Mouse (Mus musculus): ENCODE data around the gene Eef1a2. TPM values are rescaled to one million over a fixed set of nuclear protein-coding genes. Genes with fewer than 3 reads are reported as not detected.

Eef1a2 gene
- polyA plus RNA-seq, 1 experiment from 2014 or later = 0.11 TPM

- WGBS = 72% methylated on average over 8 of the region's 8 CpGs
- Histone ChIP-seq H3K9me3 (no peaks in the 10 kb centered on the region), H3K27ac (replicated peaks) (no peak overlapping the region), H3K4me1 (peaks cover 5% of the 10 kb centered on the region), H3K36me3 (replicated peaks) (no peaks in the 10 kb centered on the region), H3K27me3 (replicated peaks; ENCODE audit: low read depth, poor library complexity, severe bottlenecking) (peaks cover 56% of the 10 kb centered on the region), H3K4me3 (no peak overlapping the region)
- no peak for DNase-seq (ENCODE audit: low spot score)
These were observed 14.1 kb downstream of the Eef1a2 start for GRCm38 (mm10) chr2:181142703-181143135.

DNA sequence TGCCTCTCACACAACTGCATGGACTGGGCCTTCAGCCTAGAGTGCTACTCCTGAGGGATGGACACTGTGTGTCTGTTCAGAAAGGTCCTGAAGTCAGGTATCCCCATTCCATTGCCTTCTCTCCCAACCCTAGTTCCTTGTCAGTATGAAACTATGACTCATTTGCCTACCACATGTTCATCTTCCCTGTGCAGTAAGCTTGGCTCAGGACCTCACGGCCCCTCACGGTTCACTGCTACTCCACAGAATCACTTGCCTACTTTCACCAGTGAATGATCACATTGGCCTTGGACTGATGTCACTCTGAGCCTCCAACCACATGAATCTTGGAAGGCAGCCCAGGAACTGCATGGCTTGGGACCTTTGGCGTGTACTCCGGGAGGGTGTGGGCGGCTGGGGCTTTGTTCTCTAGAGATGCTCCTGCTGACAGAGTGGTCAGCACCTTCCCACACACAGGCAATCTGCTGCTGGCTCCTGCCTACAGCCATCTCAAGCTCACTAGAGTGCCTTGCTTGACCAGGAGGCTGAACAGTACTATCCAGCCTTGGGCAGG lies 17.1 kb downstream of the Eef1a2 start:
- Histone ChIP-seq H3K36me3 (replicated peaks) (no peaks in the 10 kb centered on the region), H3K27ac (replicated peaks) (no peak overlapping the region), H3K4me1 (peaks cover 6% of the 10 kb centered on the region), H3K27me3 (replicated peaks; ENCODE audit: low read depth, poor library complexity, severe bottlenecking) (peaks cover 55% of the 10 kb centered on the region), H3K4me3 (no peak overlapping the region), H3K9me3 (no peaks in the 10 kb centered on the region)
- WGBS = 91% methylated on average over 5 of the region's 5 CpGs
- no peak for DNase-seq (ENCODE audit: low spot score)

GRCm38 (mm10) chr2:181136934-181137333 lies 19.9 kb downstream of the Eef1a2 start:
- no peaks in the 10 kb centered on the region for H3K36me3 ChIP-seq (replicated peaks)
- 4% methylated on average over 6 of the region's 6 CpGs for WGBS
- H3K4me3 ChIP-seq = no peak overlapping the region
- H3K27me3 ChIP-seq (replicated peaks; ENCODE audit: low read depth, poor library complexity, severe bottlenecking) = peaks cover 70% of the 10 kb centered on the region
- DNase-seq (ENCODE audit: low spot score) = peak; percentile 84
- H3K27ac ChIP-seq (replicated peaks) = no peak overlapping the region
- H3K4me1 ChIP-seq = peaks cover 15% of the 10 kb centered on the region
- H3K9me3 ChIP-seq = no peaks in the 10 kb centered on the region

- H3K27ac ChIP-seq (replicated peaks) = no peak overlapping the region
- DNase-seq (ENCODE audit: low spot score) = no peak
- H3K4me3 ChIP-seq = peak overlapping the region; percentile 70
- peaks cover 15% of the 10 kb centered on the region for H3K4me1 ChIP-seq
- H3K27me3 ChIP-seq (replicated peaks; ENCODE audit: low read depth, poor library complexity, severe bottlenecking) = peaks cover 77% of the 10 kb centered on the region
- no peaks in the 10 kb centered on the region for H3K36me3 ChIP-seq (replicated peaks)
- 13% methylated on average over 4 of the region's 4 CpGs for WGBS
- H3K9me3 ChIP-seq = no peaks in the 10 kb centered on the region
These were observed 21.4 kb downstream of the Eef1a2 start for GRCm38 (mm10) chr2:181135446-181135818.

- Histone ChIP-seq H3K27me3 (replicated peaks; ENCODE audit: low read depth, poor library complexity, severe bottlenecking) (peaks cover 77% of the 10 kb centered on the region), H3K27ac (replicated peaks) (peak within 1 kb of the TSS; percentile 49; the same call in 1 of the 2 replicates), H3K36me3 (replicated peaks) (no peaks in the 10 kb centered on the region), H3K4me1 (peaks cover 15% of the 10 kb centered on the region), H3K4me3 (peak within 1 kb of the TSS; percentile 70), H3K9me3 (no peaks in the 10 kb centered on the region)
- WGBS = 1% methylated on average over 104 of the region's 104 CpGs
- peak; percentile 43 for DNase-seq (ENCODE audit: low spot score)
These were observed 22.0 kb downstream of the Eef1a2 start, which contains the start of gene Kcnq2 for GRCm38 (mm10) chr2:181134591-181135445. TSS of gene Kcnq2 (minus strand) at chr2:181135300.

GRCm38 (mm10) chr2:181133837-181134590 lies 22.8 kb downstream of the Eef1a2 start:
- WGBS = 8% methylated on average over 22 of the region's 22 CpGs

GRCm38 (mm10) chr2:181130245-181130644 lies 26.6 kb downstream of the Eef1a2 start:
- no peak overlapping the region for H3K27ac ChIP-seq (replicated peaks)
- peaks cover 41% of the 10 kb centered on the region for H3K27me3 ChIP-seq (replicated peaks; ENCODE audit: low read depth, poor library complexity, severe bottlenecking)
- no peak overlapping the region for H3K4me3 ChIP-seq
- no peaks in the 10 kb centered on the region for H3K9me3 ChIP-seq
- H3K4me1 ChIP-seq = peaks cover 14% of the 10 kb centered on the region
- H3K36me3 ChIP-seq (replicated peaks) = no peaks in the 10 kb centered on the region
- DNase-seq (ENCODE audit: low spot score) = no peak
- WGBS = 84% methylated on average over 4 of the region's 4 CpGs

More at GRCm38 (mm10) chr2:181133837-181134590, 22.8 kb downstream of the Eef1a2 start:
- H3K27me3 ChIP-seq (replicated peaks; ENCODE audit: low read depth, poor library complexity, severe bottlenecking) = peaks cover 71% of the 10 kb centered on the region
- H3K27ac ChIP-seq (replicated peaks) = peak overlapping the region; percentile 49; the same call in 1 of the 2 replicates
- H3K4me3 ChIP-seq = peak overlapping the region; percentile 70
- H3K36me3 ChIP-seq (replicated peaks) = no peaks in the 10 kb centered on the region
- no peaks in the 10 kb centered on the region for H3K9me3 ChIP-seq
- H3K4me1 ChIP-seq = peaks cover 15% of the 10 kb centered on the region
- peak; percentile 25 for DNase-seq (ENCODE audit: low spot score)

DNA sequence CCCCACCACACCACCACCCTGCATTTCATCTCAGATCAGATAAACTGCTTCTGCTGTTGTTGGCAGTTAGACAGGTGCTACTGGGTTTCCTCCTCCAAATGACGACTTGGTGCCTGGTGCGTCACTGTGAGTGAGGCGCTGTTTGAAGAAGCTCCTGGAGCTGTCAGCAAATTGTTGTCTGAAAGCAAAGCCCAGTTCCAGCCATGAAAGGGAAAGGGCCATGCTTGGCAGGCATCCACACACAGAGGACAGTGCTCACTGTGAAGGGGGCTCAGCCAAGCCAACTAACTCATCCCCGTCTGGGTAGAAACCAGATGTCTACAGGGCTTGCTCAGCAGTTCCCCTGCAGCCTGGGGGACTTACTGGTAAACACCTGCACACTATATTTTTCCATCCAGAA lies 27.9 kb downstream of the Eef1a2 start:
- DNase-seq (ENCODE audit: low spot score) = no peak
- peaks cover 2% of the 10 kb centered on the region for H3K4me1 ChIP-seq
- H3K27ac ChIP-seq (replicated peaks) = no peak overlapping the region
- 83% methylated on average over 4 of the region's 4 CpGs for WGBS
- H3K4me3 ChIP-seq = no peak overlapping the region
- H3K27me3 ChIP-seq (replicated peaks; ENCODE audit: low read depth, poor library complexity, severe bottlenecking) = peaks cover 28% of the 10 kb centered on the region
- no peaks in the 10 kb centered on the region for H3K9me3 ChIP-seq
- no peaks in the 10 kb centered on the region for H3K36me3 ChIP-seq (replicated peaks)

DNA sequence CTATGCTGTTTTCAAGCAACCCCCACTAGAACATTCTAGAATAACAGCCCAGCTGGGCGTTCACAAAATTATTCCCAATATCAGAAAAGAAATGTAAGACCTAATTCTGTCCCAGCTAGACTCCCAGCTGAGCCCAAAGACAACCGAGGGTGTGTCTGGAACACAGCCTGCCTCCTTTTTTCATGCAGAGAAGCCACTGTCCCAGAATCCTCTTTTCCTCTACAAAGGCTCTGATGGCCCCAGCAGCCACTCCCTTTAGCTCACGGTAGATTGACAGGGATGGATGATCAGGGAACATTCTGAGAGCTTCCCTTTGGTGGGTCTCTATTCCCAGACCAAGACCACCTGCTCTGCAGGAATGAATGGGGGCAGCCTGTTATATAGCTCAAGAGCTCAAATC lies 29.0 kb downstream of the Eef1a2 start:
- 51% methylated on average over 3 of the region's 3 CpGs for WGBS

DNA sequence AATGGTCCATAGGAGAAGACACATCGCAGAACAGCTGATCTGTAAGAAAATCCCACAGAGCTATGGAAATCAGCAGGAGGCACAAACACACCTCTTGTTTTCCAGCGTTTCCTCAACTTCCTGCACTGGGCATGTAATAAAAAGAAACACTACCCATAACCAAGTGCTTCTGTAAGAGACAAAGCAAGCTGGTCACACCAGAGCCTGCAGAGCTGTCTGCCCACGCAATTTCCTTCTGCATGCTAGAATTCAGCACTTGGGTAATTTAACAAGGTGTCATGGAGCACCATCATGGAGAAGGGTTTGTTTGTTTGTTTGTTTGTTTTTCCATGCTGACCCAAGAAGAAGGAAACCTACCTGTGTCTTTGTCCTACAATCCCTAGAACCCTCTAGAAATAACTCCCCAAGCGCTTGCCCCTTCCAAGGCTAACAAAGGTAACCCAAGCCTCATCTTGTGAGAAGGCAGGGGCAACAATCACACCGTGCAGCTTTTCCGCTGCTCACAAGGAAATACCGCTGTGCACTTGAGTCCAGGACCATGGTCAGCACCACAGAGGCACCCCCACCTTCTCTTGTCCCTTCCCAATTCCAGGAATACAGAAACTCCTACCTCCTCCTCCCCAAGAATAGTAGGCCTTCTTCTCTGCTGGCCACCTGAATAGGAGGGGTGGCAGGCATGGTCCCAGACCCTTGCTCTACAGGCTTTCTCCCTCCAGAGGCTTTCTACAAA lies 30.9 kb downstream of the Eef1a2 start:
- H3K36me3 ChIP-seq (replicated peaks) = no peaks in the 10 kb centered on the region
- no peak overlapping the region for H3K4me3 ChIP-seq
- peak; percentile 49 for DNase-seq (ENCODE audit: low spot score)
- no peaks in the 10 kb centered on the region for H3K9me3 ChIP-seq
- H3K4me1 ChIP-seq = peaks cover 1% of the 10 kb centered on the region; the same call in 1 of the 2 replicates
- no peak overlapping the region for H3K27ac ChIP-seq (replicated peaks)
- no peaks in the 10 kb centered on the region for H3K27me3 ChIP-seq (replicated peaks; ENCODE audit: low read depth, poor library complexity, severe bottlenecking)
- 47% methylated on average over 7 of the region's 7 CpGs for WGBS

More for the DNA sequence above, 29.0 kb downstream of the Eef1a2 start:
- Histone ChIP-seq H3K9me3 (no peaks in the 10 kb centered on the region), H3K27me3 (replicated peaks; ENCODE audit: low read depth, poor library complexity, severe bottlenecking) (peaks cover 16% of the 10 kb centered on the region), H3K4me1 (no peaks in the 10 kb centered on the region), H3K4me3 (no peak overlapping the region), H3K27ac (replicated peaks) (no peak overlapping the region), H3K36me3 (replicated peaks) (no peaks in the 10 kb centered on the region)
- DNase-seq (ENCODE audit: low spot score) = no peak

DNA sequence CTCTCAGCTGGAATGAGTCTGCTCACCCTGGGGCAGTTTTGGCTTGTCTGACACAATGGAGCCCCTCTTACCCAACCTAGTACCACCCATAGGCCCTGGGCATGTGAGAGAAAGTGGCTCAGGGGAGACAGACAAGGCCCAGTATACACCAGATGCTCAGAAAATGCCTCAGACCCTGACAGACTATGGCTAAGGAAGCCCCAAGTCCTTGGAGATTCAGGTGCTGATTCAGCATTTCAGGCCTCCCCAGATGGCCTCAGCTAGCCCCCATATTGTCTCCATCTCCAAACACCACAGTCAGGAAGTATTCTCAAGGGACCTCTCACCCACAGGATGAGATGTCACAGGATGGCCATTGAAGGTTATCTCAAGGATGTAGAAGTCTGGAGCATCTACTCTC lies 34.2 kb downstream of the Eef1a2 start:
- DNase-seq (ENCODE audit: low spot score) = no peak
- Histone ChIP-seq H3K4me1 (peaks cover 13% of the 10 kb centered on the region), H3K27ac (replicated peaks) (no peak overlapping the region), H3K9me3 (no peaks in the 10 kb centered on the region), H3K27me3 (replicated peaks; ENCODE audit: low read depth, poor library complexity, severe bottlenecking) (no peaks in the 10 kb centered on the region), H3K36me3 (replicated peaks) (no peaks in the 10 kb centered on the region), H3K4me3 (no peak overlapping the region)

- Histone ChIP-seq H3K27ac (replicated peaks) (0 out of 2 replicates have a peak overlapping the region, but pooled peaks have one; percentile 10), H3K27me3 (replicated peaks; ENCODE audit: low read depth, poor library complexity, severe bottlenecking) (no peaks in the 10 kb centered on the region), H3K4me1 (peaks cover 13% of the 10 kb centered on the region), H3K36me3 (replicated peaks) (no peaks in the 10 kb centered on the region), H3K4me3 (no peak overlapping the region), H3K9me3 (no peaks in the 10 kb centered on the region)
- 83% methylated on average over 4 of the region's 4 CpGs for WGBS
- DNase-seq (ENCODE audit: low spot score) = no peak
These were observed 35.8 kb downstream of the Eef1a2 start for GRCm38 (mm10) chr2:181120922-181121449.
